Mouse (Mus musculus) activated CD4-positive, CD25-positive, alpha-beta regulatory T cell, adult 4 months (primary cell): ENCODE data around the gene Cmss1. TPM values are rescaled to one million over a fixed set of nuclear protein-coding genes. Genes with fewer than 3 reads are reported as not detected.

Source experiments
- ATAC-seq: one replicate; pipeline ENCODE4 v1.8.0; 2017
- polyA plus RNA-seq, 2 experiments: library from polyadenylated mRNA; unstranded; fragments of 100-300 nt; shearing (Covaris generic); gene quantifications; one replicate each; pipeline ENCODE4 v1.2.1; 2017

Cmss1 gene
- polyA plus RNA-seq, 2 experiments from 2014 or later, result 25.5 to 33.1 TPM

DNA sequence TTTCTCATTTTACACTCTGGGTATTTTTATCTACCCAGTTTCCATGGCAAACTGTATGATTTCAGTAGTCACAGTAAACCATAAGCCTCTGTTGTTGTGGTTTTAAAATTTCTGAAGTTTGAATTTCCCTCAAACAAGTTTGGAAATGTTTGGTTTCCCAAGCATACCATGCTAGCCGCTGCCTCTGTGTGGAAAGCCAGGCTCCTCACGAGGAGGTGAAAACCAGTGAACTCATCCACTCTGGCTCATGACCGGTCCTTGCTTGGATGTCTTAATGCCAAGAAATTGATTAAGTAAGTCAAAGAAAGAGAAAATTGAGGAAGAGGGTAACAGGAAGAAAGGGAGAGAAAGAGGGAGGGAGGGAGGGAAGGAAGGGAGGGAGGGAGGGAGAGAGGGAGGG is 48.4 kb downstream of the Cmss1 start:
- no peak for ATAC-seq

DNA sequence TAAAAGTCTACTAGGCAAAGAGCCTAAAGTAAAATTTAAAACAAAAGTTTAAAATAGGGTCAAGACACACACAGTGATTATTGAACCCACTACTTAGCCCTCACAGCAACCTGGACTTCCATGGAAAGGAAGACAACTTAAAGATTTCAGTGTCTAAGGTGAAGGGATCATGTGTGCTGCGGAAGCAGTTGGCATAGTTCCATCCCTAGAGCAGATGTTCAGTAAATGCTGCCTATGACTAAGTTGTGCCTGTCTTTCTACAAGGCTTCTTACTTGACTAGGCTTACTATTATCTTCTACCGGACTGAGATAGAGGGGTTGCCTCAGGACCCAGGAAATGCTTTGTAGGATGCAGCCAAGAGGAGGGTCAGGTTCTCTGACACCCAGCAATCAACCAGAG is 50.4 kb downstream of the Cmss1 start:
- ATAC-seq, result peak; percentile 22

DNA sequence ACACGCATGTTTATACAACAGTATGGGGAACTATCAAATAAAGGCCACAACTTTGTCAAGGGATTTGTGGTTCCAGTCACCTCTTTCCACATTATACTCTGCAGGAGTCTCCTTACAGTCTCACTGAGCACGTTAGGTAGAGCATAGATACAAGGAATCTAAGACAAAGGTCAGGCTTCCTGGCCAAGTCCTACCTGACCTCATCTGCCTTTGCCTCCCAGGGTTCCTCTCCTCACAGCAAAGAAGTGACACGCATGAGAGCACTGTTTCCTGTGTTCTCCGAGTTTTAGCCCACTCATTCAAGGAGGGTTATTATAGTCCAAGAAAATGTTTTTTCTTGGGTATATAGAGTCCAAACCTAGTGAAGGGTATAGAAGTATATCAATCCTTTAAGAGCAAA is 51.0 kb downstream of the Cmss1 start:
- no peak for ATAC-seq

DNA sequence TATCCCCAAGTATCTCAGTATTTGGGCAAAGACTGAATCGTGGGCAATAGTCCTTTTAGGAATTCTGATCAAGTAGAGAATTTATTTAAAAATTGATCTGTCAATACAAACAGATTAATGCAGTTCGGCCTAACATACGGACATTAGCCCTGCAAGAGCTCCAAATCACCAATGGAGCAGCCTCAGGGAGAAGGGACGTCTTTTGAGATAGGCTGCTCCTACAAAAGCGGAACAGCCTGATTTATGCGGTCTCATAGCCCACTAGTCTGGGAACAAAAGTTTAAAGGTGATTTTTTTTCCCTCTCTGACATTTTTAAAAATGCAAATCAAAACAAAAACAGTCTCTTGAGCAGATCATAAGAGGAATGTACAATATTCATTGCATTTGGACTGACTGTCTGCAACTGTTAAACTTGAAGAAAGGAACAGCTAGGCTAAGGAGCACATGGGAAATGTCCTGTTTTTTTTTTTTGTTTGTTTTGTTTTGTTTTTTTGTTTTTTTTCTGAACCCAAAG is 51.7 kb downstream of the Cmss1 start:
- ATAC-seq, result no peak

DNA sequence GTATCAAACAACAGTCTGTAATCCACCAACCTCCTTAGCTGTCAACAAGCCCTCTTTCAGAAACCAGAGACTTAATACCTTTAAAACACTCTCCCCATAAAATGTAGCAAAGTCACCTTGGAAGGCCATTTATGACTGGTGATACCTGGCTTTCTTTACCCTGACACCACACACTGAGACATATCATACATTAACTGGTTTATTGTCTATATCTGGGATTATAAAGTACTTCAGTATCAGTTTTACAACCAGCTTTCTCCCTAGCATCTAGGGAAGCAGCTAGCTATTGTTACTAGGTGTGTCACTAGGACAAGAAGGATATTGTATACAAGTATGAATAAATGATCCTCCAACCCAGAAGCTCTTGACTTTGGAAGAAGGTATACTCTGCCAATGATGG is 53.4 kb downstream of the Cmss1 start:
- ATAC-seq, result no peak

DNA sequence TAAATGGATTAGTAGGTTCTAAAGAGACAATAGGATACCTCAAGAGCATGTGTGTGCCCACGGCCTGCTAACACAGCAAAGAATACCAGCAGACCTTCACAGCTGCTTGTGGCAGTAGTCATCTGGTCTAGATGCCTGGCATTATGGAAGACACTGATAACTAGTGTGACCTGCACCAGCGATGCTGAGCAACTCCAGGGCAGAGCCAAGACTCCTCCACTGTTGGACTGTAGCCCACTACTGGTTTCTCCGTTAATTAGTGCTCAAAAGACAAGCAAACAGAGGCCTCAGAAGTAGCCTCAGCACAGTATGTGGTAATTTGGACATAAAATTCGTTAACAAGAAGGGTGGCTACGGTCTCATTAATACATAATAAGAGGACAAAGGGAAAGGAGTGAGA is 54.0 kb downstream of the Cmss1 start:
- ATAC-seq, result no peak

DNA sequence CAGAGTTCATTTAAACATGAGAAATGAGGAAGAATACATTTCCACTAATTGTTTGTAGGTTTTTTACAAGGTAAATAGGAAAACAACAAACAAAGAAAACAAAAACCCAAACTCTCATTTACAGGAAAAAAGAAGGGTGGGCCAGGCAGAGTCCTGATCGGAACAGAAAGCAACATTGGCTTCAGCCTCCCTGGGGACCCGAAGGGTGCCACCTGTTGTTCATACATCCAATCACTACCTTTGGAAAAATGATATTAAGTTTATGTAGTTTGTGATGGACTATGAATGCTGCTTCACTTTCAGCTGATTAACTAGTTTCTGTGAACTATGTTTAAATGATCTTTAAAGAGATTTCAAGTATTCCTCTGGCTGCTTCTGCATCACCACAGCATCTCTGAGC is 55.0 kb downstream of the Cmss1 start:
- ATAC-seq, result no peak

DNA sequence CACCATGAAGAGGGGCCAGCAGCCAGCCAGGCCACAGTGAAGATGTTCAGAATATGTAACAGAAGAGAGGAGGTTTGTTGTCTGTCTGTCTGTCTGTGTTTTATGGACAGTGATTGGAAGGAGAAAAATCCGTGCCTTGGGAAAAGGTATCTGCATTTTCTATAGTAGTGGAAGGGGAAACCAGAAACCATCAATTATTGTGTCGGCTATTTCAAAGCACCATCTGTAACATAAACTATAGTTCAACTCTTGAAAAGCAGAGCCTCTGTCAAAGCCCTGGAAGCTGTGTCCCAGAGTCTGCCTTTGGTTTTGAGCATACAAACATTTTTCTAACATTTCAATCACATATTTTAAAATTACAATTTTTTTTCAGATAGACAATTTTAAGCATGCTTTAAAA is 55.8 kb downstream of the Cmss1 start:
- ATAC-seq, result no peak

DNA sequence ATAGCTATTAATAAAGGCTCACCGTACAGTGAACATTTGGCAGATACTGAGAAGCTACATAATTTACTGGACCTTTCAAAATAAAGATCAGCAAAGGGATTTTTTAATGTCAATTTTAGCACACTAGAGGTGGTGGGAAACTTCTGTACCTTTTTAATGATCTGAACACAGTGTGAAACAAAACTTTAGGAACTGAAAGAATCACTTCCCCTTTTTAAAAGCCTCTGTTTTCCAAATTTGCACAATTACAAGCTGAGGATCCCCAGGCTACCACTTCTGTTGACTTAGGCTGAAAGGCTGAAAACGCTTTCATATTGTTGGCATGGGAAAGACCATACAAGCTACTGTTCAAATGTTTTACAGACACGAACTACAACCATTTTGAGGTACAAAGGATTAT is 56.6 kb downstream of the Cmss1 start:
- ATAC-seq, result no peak

DNA sequence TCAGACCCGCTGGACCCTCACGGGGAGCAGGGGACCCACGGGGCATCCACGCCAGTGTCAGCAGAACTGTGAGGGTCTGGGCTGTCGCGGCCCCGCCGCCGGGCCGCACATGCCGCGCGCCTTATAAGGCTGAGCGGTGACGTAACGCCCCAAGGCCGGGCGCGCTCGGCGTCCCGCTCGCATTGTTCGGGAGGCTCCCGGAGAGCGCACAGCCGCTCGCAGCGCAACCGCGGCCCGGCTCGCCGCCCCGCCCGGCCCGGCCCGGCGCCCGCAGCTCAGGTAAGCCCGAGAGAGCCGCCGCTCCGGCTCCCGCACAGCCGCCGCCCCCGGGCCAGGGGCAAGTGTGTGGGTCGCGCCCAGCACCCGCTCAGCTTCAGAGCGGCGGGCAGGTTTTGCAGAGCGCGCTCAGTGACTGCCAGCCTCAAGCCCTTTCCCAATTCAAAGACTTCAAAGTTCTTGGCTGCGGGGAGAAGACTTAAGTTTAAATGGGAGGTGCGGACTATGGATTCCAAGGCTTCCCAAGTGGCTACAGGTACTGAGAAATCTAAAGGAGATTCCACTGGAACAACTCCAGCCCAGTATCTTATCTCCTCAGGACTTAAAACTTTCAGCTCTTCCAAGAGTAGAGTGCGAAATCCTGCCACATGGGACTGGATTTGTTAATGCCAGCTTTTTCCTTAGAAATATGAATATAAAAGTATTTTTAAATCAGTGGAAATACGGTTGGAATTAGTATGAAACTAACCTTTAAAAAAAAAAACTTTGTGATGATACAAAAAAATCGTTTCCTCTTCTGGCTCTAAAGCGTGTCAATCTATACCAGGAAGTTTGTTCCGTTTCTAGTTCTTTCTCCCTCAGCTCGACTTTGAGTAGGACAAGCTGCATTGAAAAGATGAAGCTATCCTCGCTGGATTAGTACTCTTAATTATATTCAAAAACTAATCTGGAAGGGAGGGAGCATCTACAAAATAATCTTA is 57.3 kb downstream of the Cmss1 start:
- ATAC-seq, result peak; percentile 91

DNA sequence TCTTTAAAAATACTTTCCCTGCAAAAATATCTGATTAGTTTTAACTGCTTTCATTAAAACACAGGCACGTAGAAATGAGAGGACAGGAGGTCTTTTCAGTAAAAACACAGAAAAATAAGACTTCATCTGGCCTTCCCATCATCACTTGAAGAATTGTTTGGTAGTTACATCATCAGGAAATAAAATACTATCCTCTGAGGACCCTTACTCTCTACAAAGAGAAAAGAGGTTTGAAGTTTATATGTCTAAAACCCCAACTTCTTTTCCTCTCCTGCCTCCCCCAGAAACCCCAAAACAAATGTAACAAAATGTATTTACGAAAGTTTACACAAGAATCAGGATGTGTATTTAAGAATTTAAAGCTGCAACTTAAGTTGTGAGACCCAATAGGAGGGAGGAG is 58.1 kb downstream of the Cmss1 start:
- ATAC-seq, result no peak

DNA sequence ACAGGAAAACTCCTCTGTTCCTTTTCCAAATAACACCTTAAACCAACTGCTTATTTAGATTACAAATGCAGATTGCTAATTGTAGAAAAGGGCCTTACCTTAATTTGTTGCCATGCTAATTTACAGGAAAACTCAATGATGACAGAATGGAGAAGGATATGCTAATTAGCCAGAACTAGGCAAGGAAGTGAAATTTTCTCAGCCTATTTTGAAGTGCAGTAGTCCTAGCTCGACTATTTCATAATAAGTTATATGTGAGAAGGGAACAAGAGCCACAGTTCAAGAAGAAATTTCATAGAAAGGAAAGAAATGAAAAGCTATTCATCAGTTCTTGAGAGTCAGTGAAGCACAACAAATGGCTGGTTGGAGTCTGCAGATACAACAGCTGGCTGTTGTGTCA is 60.3 kb downstream of the Cmss1 start:
- no peak for ATAC-seq

DNA sequence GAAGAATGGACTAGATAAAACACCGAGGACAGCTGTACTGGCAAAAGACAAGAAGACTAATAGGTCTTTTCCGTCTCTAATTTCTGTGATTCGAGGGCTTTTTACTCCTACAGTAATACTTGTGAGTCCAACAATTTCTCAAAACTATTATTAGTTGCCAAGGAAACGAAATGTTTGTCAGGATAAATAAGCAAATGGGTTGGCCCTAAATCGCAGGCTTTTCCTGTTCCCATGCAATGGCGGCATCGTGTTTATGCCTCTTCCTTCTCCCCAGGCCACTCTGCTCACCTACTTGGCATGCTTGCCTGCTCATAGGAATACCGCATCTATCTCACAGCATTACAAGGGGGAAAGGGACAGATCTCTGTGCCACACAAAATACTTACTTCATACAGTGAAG is 62.2 kb downstream of the Cmss1 start:
- ATAC-seq, result no peak

DNA sequence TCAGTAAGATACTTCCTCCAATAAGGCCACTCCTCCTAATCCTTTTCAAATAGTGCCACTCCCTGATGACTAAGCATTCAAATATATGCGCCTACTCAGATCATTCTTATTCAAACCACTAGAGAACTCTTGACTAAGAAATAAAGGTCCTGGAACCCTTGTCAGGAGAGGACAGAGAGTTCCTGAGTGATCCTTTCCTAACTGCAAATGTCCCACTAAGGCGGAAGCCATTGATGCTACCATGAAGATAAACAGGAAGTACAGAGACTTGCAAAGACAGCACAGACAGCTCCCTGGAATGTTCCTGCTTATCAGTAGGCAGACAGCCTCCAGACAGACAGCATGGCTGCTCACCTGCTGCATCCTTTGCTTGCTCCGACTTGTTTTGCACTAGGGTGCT is 63.4 kb downstream of the Cmss1 start:
- no peak for ATAC-seq

DNA sequence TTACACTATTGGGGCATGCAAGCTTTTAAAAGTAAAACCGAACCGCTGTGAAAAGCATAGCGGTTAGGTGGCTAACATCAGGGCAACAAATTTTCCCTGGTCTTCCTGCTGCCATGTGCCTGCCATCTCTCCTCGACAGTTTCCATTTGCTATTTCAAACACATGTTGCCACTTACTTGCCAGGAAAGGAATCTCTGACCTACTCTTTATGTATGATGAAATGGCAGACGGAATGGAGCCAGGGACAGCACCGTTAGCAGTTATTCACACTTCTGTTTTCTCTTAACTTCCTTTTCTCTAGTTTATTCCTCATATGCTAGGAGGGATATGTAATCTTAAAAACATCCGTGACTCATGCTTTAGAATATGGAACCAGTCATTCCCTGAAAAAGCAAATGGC is 70.2 kb downstream of the Cmss1 start:
- no peak for ATAC-seq

DNA sequence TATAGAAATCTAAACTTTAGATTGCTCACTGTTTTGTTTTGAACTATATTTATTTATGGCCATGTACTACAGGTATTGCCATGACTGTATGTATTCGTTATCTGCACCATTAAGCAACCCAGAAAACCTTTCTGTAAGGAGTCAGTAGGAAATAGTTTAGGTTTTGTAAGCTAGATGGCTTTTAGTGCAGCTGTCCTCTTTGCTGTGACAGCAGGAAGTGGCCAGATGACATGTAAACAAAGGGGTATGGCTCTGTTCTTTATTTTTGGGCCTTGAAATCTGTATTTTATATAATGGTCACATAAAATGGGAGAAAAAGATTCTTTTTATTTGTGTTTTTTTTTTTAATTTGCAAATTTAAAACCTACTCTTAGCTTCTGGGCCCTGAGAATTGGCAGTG is 71.9 kb downstream of the Cmss1 start:
- ATAC-seq, result peak; percentile 36

DNA sequence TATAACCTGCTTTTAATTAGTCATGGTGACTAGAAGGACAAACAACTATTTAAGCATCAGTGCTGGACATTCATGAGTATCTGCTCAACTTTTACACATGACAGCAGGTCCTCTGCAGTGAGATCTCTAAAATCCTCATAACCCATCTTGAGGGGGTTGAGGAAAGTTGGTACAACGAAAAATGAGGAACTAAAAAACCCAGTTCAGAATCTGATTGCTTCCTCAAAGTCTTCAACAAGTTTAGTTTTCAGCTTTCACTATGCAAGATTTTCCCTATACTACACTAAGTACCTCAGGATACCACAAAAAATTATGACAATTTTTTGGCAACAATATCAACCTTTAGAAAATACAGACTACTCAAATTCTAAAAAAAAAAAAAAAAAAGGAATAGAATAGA is 72.3 kb downstream of the Cmss1 start:
- no peak for ATAC-seq

DNA sequence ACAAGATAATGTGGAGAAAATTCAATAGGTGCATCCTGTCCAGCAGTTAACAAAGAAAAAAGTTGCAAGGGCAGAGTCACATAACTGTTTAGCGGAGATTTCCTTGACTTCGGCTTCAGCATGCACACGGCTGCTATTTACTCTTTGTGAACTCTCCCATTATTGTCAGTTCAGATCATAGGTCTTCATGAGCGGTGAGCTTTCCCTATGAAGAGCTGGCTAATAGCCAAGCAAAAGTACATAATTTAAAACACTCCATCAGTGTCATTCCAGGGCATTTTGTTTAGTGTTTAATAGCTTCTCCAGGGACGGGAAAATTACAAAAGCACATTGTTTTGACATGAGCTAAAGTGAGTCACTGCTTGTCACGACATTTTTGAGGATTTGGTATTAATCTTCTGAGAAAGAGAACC is 74.6 kb downstream of the Cmss1 start:
- ATAC-seq, result no peak

DNA sequence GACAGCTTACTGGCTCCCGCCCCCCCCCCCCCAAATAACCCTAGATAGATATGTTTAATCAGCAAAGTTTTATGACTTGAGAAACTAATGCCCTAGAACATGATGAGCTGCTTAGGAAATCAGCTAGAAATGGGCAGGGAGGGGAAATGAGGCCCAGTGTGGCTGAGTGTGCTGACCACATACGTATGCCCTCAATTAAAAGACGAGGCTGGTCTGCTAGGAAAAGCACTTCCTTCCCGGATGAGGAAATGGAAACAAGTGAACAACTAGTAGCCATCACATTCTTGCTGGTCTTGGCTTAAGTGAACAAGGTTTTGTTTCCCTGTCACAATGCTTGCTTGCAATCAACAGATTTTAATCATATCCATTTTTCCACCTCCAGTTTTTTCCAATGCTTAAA is 76.1 kb downstream of the Cmss1 start:
- no peak for ATAC-seq

DNA sequence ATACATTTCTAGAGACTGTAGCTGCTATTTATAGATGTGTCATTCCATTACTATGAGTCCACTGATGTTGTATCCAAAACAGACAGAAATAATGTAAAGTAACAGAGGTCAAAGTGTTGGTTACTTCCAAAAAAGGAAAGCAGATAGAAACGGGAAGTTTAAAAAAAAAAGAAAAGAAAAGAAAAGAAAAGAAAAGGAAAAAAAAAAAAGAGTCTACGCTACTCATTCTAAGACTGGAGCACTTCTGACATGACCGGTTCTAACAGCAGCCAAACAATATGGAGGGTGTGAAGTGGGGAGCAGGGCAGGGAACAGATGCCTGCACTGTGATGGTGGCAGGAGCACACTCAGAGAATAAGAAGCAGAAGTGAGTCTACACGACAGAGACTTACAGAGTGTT is 78.2 kb downstream of the Cmss1 start:
- ATAC-seq, result no peak

DNA sequence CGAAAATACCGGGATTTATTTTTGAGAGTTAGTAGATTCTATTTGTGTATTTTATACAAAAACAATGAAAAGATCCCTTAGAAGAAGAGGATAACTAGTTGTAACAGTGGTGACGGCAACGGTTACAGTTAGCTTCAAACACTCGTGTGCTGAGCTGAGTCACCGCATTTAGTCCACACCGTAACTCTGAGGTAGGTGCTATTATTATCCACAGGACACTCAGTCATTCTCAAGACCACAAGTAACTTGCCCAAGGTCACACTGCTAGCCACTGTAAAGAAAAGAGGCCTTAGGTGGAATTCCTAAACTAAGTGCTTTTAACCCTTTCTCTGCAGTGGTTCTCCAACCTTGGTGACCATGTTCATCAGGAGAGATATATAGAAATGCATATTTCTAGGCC is 79.8 kb downstream of the Cmss1 start:
- no peak for ATAC-seq

DNA sequence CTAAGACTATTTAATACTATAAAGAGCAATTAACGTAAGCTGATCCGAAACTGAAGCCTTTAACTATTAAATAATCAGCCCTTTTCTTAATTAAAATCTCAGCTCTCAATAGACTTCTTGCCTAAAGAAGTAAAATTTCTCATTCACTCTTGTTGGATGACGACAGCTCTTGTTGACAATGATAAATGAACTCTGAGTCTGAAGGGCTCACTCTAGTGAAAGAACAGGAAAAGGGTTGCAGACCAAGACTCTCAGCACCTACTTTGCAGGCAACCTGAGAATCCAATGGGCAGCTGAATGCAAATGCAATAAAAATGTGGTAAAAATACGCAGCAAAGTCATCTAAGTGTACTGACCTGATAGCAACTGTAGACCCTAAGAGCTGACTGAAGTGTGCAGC is 81.2 kb downstream of the Cmss1 start:
- ATAC-seq, result no peak

DNA sequence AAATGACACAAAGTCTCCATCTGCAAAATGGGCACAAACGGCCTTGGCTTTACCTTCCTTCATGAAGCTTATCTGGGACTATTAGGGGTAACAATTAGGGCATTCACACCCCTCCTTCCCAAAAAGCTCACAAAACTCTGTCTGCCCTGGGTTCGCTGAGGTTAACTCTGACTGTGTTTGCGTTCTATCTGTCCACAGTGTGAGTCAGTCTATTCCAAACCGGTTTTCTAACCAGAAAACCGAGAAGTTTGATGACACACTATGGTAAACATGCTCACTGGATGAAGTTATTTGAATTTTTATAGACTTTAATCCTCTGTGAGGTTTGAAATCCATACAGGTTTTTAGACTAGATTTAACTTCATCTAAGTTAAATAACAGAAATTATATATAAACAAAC is 81.6 kb downstream of the Cmss1 start:
- ATAC-seq, result no peak

DNA sequence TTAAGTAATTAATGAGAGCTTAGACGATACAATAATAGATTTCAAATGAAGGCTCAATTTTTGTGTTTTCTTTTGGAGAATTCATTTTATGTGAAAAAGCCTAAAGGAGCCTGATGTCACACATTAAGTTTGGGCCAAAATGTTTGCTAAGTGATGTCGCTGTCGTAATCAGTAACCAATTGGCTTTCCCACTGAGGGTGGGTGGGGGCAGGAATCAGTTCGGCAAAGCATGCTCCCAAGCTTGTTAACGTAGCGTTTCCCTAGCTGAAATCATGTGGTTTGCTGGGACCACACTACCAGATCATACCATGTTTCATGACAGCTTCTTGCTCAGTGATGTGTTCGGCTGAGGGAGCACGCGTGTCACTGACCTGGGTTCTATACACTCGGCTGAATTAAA is 91.0 kb downstream of the Cmss1 start:
- no peak for ATAC-seq

DNA sequence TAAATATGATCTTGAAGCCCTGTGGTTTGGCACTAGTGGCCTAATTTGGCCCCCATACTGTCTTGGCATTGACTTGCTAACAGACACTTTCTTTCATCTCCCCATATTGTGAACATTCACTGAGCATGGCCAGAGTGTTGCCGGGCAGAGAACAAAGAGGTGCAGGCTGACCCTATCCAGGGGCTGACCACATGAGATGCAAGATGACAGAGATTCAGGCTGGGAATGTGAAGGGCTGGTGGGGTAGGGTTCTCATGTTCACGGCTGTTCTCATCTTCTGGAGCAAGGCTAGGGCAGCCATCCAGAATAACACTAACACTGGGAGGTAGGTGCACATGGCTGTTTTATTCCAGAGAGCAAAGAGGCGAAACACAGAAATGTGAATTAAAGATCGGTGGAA is 92.3 kb downstream of the Cmss1 start:
- no peak for ATAC-seq
